Mouse (Mus musculus) heart, embryonic 15.5 days (tissue): Measurements from ENCODE around the gene Ryr3. TPM values are rescaled to one million over a fixed set of nuclear protein-coding genes. Genes with fewer than 3 reads are reported as not detected.

Experiments used
- ATAC-seq: fragments of 200-750 bp; cut with Nextera tagmentation; replicated peaks from 2 replicates; pipeline ENCODE4 v1.8.0; 2017; ENCODE audit warnings: low read depth, moderate TSS enrichment; ENCODE audit not compliant: insufficient number of reproducible peaks, insufficient read depth, low FRiP score
- H3K27ac ChIP-seq: fragments of 300-500 bp; sonication (generic); 2 replicates; pipeline ENCODE4 v1.5.1; 2015; ENCODE audit warnings: mild to moderate bottlenecking, inconsistent platforms
- H3K27me3 ChIP-seq: fragments of 300-500 bp; sonication (generic); 2 replicates; pipeline ENCODE4 v1.6.1; 2015; ENCODE audit warnings: inconsistent platforms
- H3K36me3 ChIP-seq: fragments of 300-500 bp; sonication (generic); 2 replicates; pipeline ENCODE4 v1.6.1; 2015; ENCODE audit warnings: mild to moderate bottlenecking, inconsistent platforms
- H3K4me1 ChIP-seq: fragments of 300-500 bp; sonication (generic); replicated peaks from 2 replicates; pipeline ENCODE4 v1.6.1; 2015; ENCODE audit warnings: inconsistent platforms
- H3K4me2 ChIP-seq: fragments of 300-500 bp; sonication (generic); 2 replicates; pipeline ENCODE4 v1.6.1; 2015; ENCODE audit warnings: inconsistent platforms, mild to moderate bottlenecking, moderate library complexity
- H3K4me3 ChIP-seq: fragments of 300-500 bp; sonication (generic); 2 replicates; pipeline ENCODE4 v1.5.1; 2015; ENCODE audit warnings: mild to moderate bottlenecking, inconsistent platforms
- H3K9ac ChIP-seq: fragments of 300-500 bp; sonication (generic); 2 replicates; pipeline ENCODE4 v1.6.1; 2015; ENCODE audit warnings: mild to moderate bottlenecking, inconsistent platforms
- H3K9me3 ChIP-seq: fragments of 300-500 bp; sonication (generic); replicated peaks from 2 replicates; pipeline ENCODE4 v1.6.1; 2016; ENCODE audit warnings: inconsistent platforms
- WGBS: fragments of 180-500 bp; shearing (Covaris S2); methylation state at CpG from one replicate; pipeline ENCODE4 v1.1.7; 2015; ENCODE audit warnings: mixed read lengths; 5-methylcytosine and 5-hydroxymethylcytosine counted together
- polyA plus RNA-seq: library from polyadenylated mRNA; unstranded; fragments of >200 nt; fragmentation: Nextera tagmentation; extraction: Ambion mirVana; gene quantifications from 2 replicates; pipeline ENCODE4 v1.2.1, GENCODE M21; 2015

Ryr3 gene
- polyA plus RNA-seq, 1 experiment from 2014 or later, result 3.7 TPM

DNA sequence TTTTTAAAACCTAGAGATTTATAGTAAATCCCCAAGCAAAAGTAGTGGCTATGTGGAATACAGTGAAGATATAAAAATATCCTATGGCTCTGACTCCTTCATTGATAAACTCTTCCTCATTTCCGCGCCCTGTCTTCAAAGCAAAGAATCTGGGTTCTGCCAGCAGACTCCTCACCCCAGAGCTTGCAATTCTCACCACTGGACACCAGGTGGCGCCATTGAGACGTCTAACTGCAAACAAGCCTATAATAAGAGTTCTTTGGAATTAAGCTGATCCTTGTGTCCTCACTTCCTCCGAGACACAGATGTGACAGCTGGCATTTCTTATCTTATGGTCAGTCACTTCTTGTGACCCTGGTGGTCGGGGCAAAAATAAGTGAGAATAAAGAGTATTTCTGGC, 442.1 kb downstream of the Ryr3 start:
- H3K36me3 ChIP-seq, result no peaks in the 10 kb centered on the region
- H3K27ac ChIP-seq, result no peak overlapping the region
- H3K9me3 ChIP-seq, result no peaks in the 10 kb centered on the region
- 16% methylated on average over 6 of the region's 6 CpGs for WGBS
- no peak for ATAC-seq
- H3K4me3 ChIP-seq, result no peak overlapping the region
- H3K9ac ChIP-seq, result no peak overlapping the region
- H3K4me2 ChIP-seq, result no peak overlapping the region
- no peaks in the 10 kb centered on the region for H3K27me3 ChIP-seq
- H3K4me1 ChIP-seq, result no peaks in the 10 kb centered on the region

DNA sequence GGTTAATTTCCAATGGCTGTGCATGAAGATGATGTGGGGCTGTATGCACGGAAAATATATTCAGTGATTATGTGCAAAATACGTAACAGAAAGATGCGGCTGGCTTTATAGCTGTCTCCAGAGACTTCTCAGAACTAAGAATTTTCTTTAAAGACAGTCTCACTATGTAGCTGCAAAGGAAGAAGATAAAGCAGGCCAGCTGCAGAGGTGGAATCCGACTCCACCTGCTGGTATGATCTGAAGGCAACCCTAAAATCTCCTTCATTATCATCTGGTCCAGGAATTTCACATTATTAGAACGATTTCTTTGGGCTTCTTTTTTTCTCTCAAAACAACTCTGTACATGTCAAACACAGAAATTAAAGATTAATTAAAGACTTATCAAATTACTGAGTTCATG, 449.2 kb downstream of the Ryr3 start:
- H3K9ac ChIP-seq, result no peak overlapping the region
- no peak for ATAC-seq
- 66% methylated on average over 5 of the region's 5 CpGs for WGBS

DNA sequence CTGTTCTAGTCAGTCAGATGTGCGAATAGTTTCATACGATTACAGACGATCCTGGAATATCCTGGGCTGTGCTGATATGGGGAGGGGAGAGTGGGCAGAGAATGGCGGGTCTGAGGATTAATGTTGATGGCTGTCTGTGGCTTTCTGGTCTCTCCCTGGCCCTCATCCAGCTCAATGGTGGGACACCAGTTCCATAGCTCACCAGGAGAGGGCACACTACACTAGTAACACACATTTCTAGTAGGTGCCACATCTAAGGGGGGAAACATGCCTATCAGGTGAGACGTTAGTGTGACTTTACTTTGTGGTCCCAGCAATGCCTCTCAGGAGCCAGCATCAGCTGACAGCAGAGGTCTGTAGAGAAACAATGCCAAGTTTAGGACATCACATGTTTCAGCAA, 451.9 kb downstream of the Ryr3 start:
- Histone ChIP-seq H3K27me3 (no peaks in the 10 kb centered on the region), H3K4me2 (no peak overlapping the region), H3K36me3 (no peaks in the 10 kb centered on the region), H3K9me3 (no peaks in the 10 kb centered on the region), H3K27ac (no peak overlapping the region), H3K4me3 (no peak overlapping the region), H3K9ac (no peak overlapping the region), H3K4me1 (no peaks in the 10 kb centered on the region)
- 61% methylated on average over 5 of the region's 5 CpGs for WGBS
- ATAC-seq, result no peak

More for the DNA sequence above, 449.2 kb downstream of the Ryr3 start:
- H3K4me3 ChIP-seq, result no peak overlapping the region
- H3K27ac ChIP-seq, result no peak overlapping the region
- no peak overlapping the region for H3K4me2 ChIP-seq
- no peaks in the 10 kb centered on the region for H3K27me3 ChIP-seq
- no peaks in the 10 kb centered on the region for H3K36me3 ChIP-seq
- no peaks in the 10 kb centered on the region for H3K4me1 ChIP-seq
- H3K9me3 ChIP-seq, result no peaks in the 10 kb centered on the region

DNA sequence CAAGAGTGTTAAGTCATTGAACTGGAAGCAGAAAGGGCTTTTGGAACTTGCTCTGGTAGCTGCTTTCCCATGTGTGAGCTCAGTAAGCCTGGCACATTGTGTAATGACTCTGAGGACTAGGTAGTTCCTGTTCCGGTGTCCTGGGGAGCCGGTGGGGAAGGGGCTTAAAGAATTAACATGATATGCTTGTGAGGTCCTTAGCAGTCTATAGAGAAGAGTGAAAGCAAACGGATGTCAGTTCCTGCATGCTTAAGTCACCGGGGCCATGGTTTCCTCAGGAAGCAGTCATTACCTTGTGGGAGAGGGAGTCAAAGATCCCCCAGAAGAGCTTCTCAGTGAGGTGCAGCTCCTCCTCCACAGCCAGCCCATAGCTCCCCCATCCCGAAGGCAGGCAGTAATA, 452.6 kb downstream of the Ryr3 start:
- no peak for ATAC-seq
- H3K36me3 ChIP-seq, result no peaks in the 10 kb centered on the region

DNA sequence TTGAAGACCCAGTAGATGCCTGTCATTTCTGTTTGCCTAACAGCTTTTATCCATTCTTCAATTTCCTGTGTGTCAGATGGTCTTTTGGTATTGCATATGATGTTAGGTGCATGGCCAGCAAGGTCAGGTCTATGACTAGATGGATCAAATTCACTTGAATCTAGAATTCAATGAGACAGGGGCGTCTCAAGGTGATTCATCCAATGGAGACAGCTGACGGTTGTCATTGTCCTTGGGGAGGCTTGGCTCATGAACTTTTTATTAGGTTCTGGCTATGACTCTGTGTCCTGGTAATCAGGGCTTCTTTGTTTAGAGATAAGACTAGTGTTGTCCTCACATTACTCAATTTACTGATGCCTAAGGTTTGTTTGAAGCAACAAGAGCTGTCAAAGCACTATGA, 454.9 kb downstream of the Ryr3 start:
- WGBS, result 54% methylated on average over 2 of the region's 2 CpGs
- Histone ChIP-seq H3K4me3 (no peak overlapping the region), H3K4me2 (no peak overlapping the region), H3K27me3 (no peaks in the 10 kb centered on the region), H3K9me3 (no peaks in the 10 kb centered on the region), H3K27ac (no peak overlapping the region), H3K4me1 (no peaks in the 10 kb centered on the region), H3K9ac (no peak overlapping the region), H3K36me3 (no peaks in the 10 kb centered on the region)
- ATAC-seq, result no peak

More for the DNA sequence above, 452.6 kb downstream of the Ryr3 start:
- Histone ChIP-seq H3K4me1 (no peaks in the 10 kb centered on the region), H3K27me3 (no peaks in the 10 kb centered on the region), H3K27ac (no peak overlapping the region), H3K9me3 (no peaks in the 10 kb centered on the region), H3K4me3 (no peak overlapping the region), H3K9ac (no peak overlapping the region), H3K4me2 (no peak overlapping the region)
- WGBS, result 50% methylated on average over 5 of the region's 5 CpGs

DNA sequence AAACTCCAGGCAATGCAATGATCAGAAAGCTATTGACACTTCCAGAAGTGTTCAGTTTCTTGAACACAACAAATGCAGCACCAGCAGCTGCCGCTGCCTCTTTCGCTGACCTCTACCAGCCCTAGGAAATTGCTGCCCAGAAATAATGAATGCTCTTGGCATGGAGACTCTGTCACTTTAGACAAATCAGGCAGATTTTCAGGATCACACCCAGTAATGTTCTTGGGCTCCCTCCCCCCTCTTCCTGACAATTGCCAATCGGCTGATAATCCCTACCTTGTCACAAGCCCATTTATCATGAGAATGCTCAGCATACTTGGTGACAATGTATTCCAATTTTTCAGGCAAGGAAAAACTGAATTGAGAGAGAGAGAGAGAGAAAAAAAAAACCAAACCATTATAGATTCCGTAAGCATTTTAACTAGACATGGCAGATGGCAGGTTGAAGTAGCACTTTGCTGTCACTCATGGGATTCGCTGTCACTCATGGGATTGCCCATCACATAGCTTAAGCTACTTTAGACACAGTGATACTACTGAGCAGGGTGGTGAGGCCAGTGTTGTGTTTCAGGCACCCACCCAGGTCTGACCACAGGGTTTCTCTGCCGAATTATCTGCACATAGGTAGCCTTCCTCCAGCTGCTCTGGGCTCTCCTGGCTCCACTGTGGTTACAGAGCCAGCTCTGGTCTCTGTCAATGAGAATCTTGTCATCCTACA, 455.5 kb downstream of the Ryr3 start:
- no peaks in the 10 kb centered on the region for H3K27me3 ChIP-seq
- H3K9ac ChIP-seq, result no peak overlapping the region
- no peaks in the 10 kb centered on the region for H3K36me3 ChIP-seq
- no peak overlapping the region for H3K4me3 ChIP-seq
- H3K4me2 ChIP-seq, result no peak overlapping the region
- H3K4me1 ChIP-seq, result no peaks in the 10 kb centered on the region
- WGBS, result 70% methylated on average over 6 of the region's 6 CpGs
- ATAC-seq, result no peak
- H3K27ac ChIP-seq, result no peak overlapping the region
- no peaks in the 10 kb centered on the region for H3K9me3 ChIP-seq

DNA sequence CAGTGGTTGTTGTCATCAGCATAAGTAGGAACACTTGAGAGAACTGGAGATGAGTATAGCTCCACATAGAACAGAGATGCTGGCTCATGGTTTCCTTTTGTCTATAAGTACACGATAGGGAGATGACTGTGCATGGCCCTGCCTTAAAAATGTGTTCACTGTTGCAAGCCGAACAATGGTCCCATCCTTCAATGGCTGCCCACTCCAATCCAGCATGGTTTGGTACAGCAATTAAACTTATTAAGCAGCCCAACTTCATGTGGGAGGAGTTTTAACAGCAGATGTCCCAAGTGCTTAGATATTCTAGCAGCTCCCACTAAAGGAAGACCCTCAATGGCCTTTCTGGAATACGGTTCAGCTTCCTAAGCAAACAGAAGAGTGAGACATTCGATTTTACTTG, 456.2 kb downstream of the Ryr3 start:
- H3K4me1 ChIP-seq, result no peaks in the 10 kb centered on the region
- H3K9ac ChIP-seq, result no peak overlapping the region
- H3K4me2 ChIP-seq, result no peak overlapping the region
- no peaks in the 10 kb centered on the region for H3K27me3 ChIP-seq
- H3K27ac ChIP-seq, result no peak overlapping the region
- no peaks in the 10 kb centered on the region for H3K9me3 ChIP-seq
- no peaks in the 10 kb centered on the region for H3K36me3 ChIP-seq
- no peak for ATAC-seq
- 63% methylated on average over 4 of the region's 4 CpGs for WGBS
- H3K4me3 ChIP-seq, result no peak overlapping the region

DNA sequence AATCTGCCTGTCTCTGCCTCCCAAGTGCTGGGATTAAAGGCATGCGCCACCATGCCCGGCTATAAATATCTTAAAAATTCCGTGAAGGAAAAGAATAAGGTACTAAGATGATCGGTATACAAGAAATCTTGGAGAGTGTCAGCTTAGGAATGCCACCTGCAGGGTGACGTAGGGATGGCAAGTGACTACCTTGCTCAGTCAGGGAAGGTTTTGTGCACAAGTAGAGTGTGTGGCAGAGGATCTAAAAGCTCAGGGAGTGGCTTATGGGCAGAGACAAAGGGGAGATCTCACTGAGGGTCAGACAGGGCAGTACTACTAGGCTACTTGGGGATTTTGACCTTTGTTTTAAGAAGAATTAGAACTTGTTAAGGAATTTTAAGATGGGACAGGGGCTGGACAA, 457.2 kb downstream of the Ryr3 start:
- Histone ChIP-seq H3K4me3 (no peak overlapping the region), H3K36me3 (no peaks in the 10 kb centered on the region), H3K4me1 (no peaks in the 10 kb centered on the region), H3K27ac (no peak overlapping the region), H3K9ac (no peak overlapping the region), H3K9me3 (no peaks in the 10 kb centered on the region), H3K27me3 (no peaks in the 10 kb centered on the region), H3K4me2 (no peak overlapping the region)
- no peak for ATAC-seq
- 68% methylated on average over 5 of the region's 5 CpGs for WGBS

DNA sequence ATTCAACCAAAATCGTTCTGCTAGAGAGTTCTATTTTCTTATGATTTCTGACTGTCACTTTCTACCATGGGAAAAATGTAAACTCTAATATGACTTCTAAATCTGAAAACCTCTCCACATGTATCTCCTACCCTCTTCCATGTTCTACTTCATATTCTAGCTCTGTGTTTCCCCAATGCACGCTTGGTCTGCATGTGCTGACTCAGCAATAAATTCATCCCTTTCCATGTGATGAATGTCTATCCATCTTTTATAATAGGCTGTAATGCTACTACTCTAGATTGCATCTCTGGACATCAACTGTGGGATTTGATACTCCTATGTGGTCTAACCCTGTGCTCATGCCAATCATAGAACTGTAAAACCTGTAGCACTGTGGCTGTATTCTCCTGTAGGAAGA, 458.2 kb downstream of the Ryr3 start:
- no peak overlapping the region for H3K27ac ChIP-seq
- no peaks in the 10 kb centered on the region for H3K9me3 ChIP-seq
- ATAC-seq, result no peak
- H3K4me3 ChIP-seq, result no peak overlapping the region
- no peaks in the 10 kb centered on the region for H3K27me3 ChIP-seq
- H3K36me3 ChIP-seq, result no peaks in the 10 kb centered on the region
- WGBS, result 90% methylated on average over 2 of the region's 2 CpGs
- H3K9ac ChIP-seq, result no peak overlapping the region
- no peaks in the 10 kb centered on the region for H3K4me1 ChIP-seq
- H3K4me2 ChIP-seq, result no peak overlapping the region

DNA sequence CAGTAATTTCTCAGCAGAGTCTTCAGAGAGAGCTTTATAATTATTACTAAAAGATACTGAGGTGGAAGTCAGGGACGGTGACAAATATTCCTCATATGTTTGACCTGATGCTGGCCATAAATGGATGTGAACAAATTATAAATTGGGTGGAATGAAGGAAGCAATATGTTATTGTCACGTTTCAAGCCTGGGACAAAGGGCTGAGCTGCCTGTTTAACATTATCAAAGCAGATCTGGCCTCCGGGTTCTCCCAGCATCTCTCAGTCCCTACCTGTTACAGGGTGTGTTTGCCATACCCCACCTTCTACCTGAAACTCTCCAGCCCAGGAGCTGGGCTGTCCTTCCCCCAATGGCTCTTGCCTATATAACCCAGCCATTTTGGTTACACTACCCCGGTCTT, 463.6 kb downstream of the Ryr3 start:
- H3K27ac ChIP-seq, result no peak overlapping the region
- H3K4me2 ChIP-seq, result no peak overlapping the region
- H3K4me3 ChIP-seq, result no peak overlapping the region
- H3K36me3 ChIP-seq, result no peaks in the 10 kb centered on the region
- H3K4me1 ChIP-seq, result no peaks in the 10 kb centered on the region
- 72% methylated on average over 4 of the region's 4 CpGs for WGBS
- no peak for ATAC-seq
- H3K9me3 ChIP-seq, result no peaks in the 10 kb centered on the region
- H3K9ac ChIP-seq, result no peak overlapping the region
- no peaks in the 10 kb centered on the region for H3K27me3 ChIP-seq

DNA sequence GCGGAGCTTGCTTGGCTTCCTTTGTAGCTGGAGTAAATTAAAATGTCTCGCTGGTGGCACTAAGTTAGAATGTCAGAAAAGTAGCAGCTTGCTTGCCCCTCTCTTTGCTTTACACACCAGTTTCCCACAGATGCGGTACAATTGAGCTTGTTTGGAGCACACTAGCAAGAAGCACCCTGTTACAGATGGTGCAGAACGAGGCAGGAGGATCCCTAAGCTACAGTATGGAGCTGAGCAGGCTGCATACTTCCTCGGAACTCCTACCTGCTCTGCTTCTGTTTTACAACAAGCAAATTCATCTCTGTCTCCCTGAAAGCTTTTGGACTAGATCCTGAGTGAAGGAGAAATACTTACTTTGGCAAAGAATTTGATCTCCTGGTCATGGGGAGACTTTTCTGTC, 465.5 kb downstream of the Ryr3 start:
- Histone ChIP-seq H3K4me3 (no peak overlapping the region), H3K4me1 (no peaks in the 10 kb centered on the region), H3K36me3 (no peaks in the 10 kb centered on the region), H3K9me3 (no peaks in the 10 kb centered on the region), H3K4me2 (no peak overlapping the region), H3K9ac (no peak overlapping the region), H3K27me3 (no peaks in the 10 kb centered on the region), H3K27ac (no peak overlapping the region)
- 77% methylated on average over 5 of the region's 5 CpGs for WGBS
- no peak for ATAC-seq

DNA sequence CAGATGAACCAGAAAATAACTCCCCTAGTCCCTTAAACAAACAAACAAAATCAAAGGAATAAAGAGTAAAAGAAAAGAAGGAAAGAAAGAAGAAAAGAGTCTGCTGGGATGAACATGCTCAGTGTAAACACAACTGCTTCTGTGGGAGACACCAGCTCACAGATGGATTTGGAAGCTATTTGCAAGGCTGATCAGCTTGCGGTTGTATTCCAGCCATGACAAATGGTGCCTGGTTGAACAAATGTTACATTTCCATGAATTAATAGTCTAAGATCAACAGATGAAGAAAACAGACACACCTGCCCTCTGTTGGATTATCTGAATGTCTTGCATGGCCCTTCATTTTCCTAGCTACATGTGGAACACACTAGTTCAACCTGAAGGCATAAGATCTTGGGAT, 468.4 kb downstream of the Ryr3 start:
- no peak overlapping the region for H3K27ac ChIP-seq
- H3K9ac ChIP-seq, result no peak overlapping the region
- H3K9me3 ChIP-seq, result no peaks in the 10 kb centered on the region
- no peaks in the 10 kb centered on the region for H3K4me1 ChIP-seq
- 94% methylated on average over 1 of the region's 1 CpGs for WGBS
- no peaks in the 10 kb centered on the region for H3K27me3 ChIP-seq
- ATAC-seq, result no peak
- no peak overlapping the region for H3K4me3 ChIP-seq
- no peak overlapping the region for H3K4me2 ChIP-seq
- no peaks in the 10 kb centered on the region for H3K36me3 ChIP-seq
